Mouse (Mus musculus) kidney, embryonic 15.5 days (tissue): ENCODE results near the gene Zfand6. TPM values are rescaled to one million over a fixed set of nuclear protein-coding genes. Genes with fewer than 3 reads are reported as not detected.

Experiments used
- ATAC-seq: fragments of 200-750 bp; cut with Nextera tagmentation; replicated peaks from 2 replicates; pipeline ENCODE4 v1.8.0; 2017; ENCODE audit warnings: moderate TSS enrichment; ENCODE audit not compliant: low FRiP score
- H3K27ac ChIP-seq: fragments of 300-500 bp; sonication (generic); 2 replicates; pipeline ENCODE4 v1.5.1; 2015; ENCODE audit warnings: mild to moderate bottlenecking, inconsistent platforms
- H3K27me3 ChIP-seq: fragments of 300-500 bp; sonication (generic); 2 replicates; pipeline ENCODE4 v1.6.1; 2015; ENCODE audit warnings: inconsistent platforms
- H3K36me3 ChIP-seq: fragments of 300-500 bp; sonication (generic); 2 replicates; pipeline ENCODE4 v1.6.1; 2015; ENCODE audit warnings: inconsistent platforms
- H3K4me1 ChIP-seq: fragments of 300-500 bp; sonication (generic); 2 replicates; pipeline ENCODE4 v1.6.1; 2015; ENCODE audit warnings: inconsistent platforms
- H3K4me2 ChIP-seq: fragments of 300-500 bp; sonication (generic); 2 replicates; pipeline ENCODE4 v1.6.1; 2015; ENCODE audit warnings: moderate library complexity, mild to moderate bottlenecking, inconsistent platforms
- H3K4me3 ChIP-seq: fragments of 300-500 bp; sonication (generic); replicated peaks from 2 replicates; pipeline ENCODE4 v1.5.1; 2015; ENCODE audit warnings: mild to moderate bottlenecking, inconsistent platforms
- H3K9ac ChIP-seq: fragments of 300-500 bp; sonication (generic); 2 replicates; pipeline ENCODE4 v1.6.1; 2015; ENCODE audit warnings: mild to moderate bottlenecking, inconsistent platforms
- H3K9me3 ChIP-seq: fragments of 300-500 bp; sonication (generic); replicated peaks from 2 replicates; pipeline ENCODE4 v1.6.1; 2016; ENCODE audit warnings: inconsistent platforms
- WGBS: fragments of 180-500 bp; shearing (Covaris S2); methylation state at CpG from one replicate; pipeline ENCODE4 v1.1.7; 2015; ENCODE audit warnings: mixed read lengths; 5-methylcytosine and 5-hydroxymethylcytosine counted together
- polyA plus RNA-seq: library from polyadenylated mRNA; unstranded; fragments of >200 nt; fragmentation: Nextera tagmentation; extraction: Ambion mirVana; gene quantifications from 2 replicates; pipeline ENCODE4 v1.2.1, GENCODE M21; 2015

Gene Zfand6
- 169 and 181 TPM in 2 replicates for polyA plus RNA-seq

GRCm38 (mm10) chr7:84689251-84690100 lies at the start of gene Zfand6:
Gene Zfand6 (minus strand): TSS chr7:84689959.
- Histone ChIP-seq H3K36me3 (no peaks in the 10 kb centered on the region), H3K9me3 (no peaks in the 10 kb centered on the region), H3K4me3 (peak within 1 kb of the TSS; percentile 75), H3K4me1 (peaks cover 18% of the 10 kb centered on the region), H3K9ac (peak within 1 kb of the TSS; percentile 62), H3K4me2 (peak within 1 kb of the TSS; percentile 85), H3K27ac (peak within 1 kb of the TSS; percentile 95), H3K27me3 (no peaks in the 10 kb centered on the region)
- WGBS: under 1% methylated on average over 74 of the region's 87 CpGs
- ATAC-seq: peak; percentile 99

GRCm38 (mm10) chr7:84736803-84737202 lies 47.0 kb upstream of the Zfand6 start:
- H3K27ac ChIP-seq: no peak overlapping the region
- no peaks in the 10 kb centered on the region for H3K36me3 ChIP-seq
- H3K4me1 ChIP-seq: no peaks in the 10 kb centered on the region
- WGBS: 88% methylated on average over 2 of the region's 2 CpGs
- H3K9ac ChIP-seq: no peak overlapping the region
- no peaks in the 10 kb centered on the region for H3K27me3 ChIP-seq
- no peak overlapping the region for H3K4me2 ChIP-seq
- no peak for ATAC-seq
- H3K4me3 ChIP-seq: no peak overlapping the region
- no peaks in the 10 kb centered on the region for H3K9me3 ChIP-seq

- Histone ChIP-seq H3K4me3 (no peak overlapping the region), H3K9ac (no peak overlapping the region), H3K4me2 (no peak overlapping the region), H3K27ac (no peak overlapping the region), H3K9me3 (no peaks in the 10 kb centered on the region), H3K36me3 (no peaks in the 10 kb centered on the region), H3K27me3 (no peaks in the 10 kb centered on the region), H3K4me1 (no peaks in the 10 kb centered on the region)
- 92% methylated on average over 1 of the region's 1 CpGs for WGBS
- no peak for ATAC-seq
These were observed 43.3 kb upstream of the Zfand6 start for GRCm38 (mm10) chr7:84733038-84733437.

GRCm38 (mm10) chr7:84732052-84732451 lies 42.3 kb upstream of the Zfand6 start:
- Histone ChIP-seq H3K4me3 (no peak overlapping the region), H3K9ac (no peak overlapping the region), H3K4me1 (no peaks in the 10 kb centered on the region), H3K9me3 (no peaks in the 10 kb centered on the region), H3K4me2 (no peak overlapping the region), H3K27me3 (no peaks in the 10 kb centered on the region), H3K36me3 (no peaks in the 10 kb centered on the region), H3K27ac (no peak overlapping the region)
- ATAC-seq: no peak
- WGBS: 97% methylated on average over 1 of the region's 1 CpGs

GRCm38 (mm10) chr7:84731076-84731475 lies 41.3 kb upstream of the Zfand6 start:
- no peak for ATAC-seq
- H3K27ac ChIP-seq: no peak overlapping the region
- H3K4me2 ChIP-seq: no peak overlapping the region
- H3K9ac ChIP-seq: no peak overlapping the region
- H3K4me3 ChIP-seq: no peak overlapping the region
- H3K36me3 ChIP-seq: no peaks in the 10 kb centered on the region
- no peaks in the 10 kb centered on the region for H3K9me3 ChIP-seq
- no peaks in the 10 kb centered on the region for H3K27me3 ChIP-seq
- 51% methylated on average over 3 of the region's 3 CpGs for WGBS
- H3K4me1 ChIP-seq: no peaks in the 10 kb centered on the region

- Histone ChIP-seq H3K9ac (no peak overlapping the region), H3K36me3 (no peaks in the 10 kb centered on the region), H3K4me3 (no peak overlapping the region), H3K9me3 (no peaks in the 10 kb centered on the region), H3K4me2 (no peak overlapping the region), H3K4me1 (no peaks in the 10 kb centered on the region), H3K27me3 (no peaks in the 10 kb centered on the region), H3K27ac (no peak overlapping the region)
- ATAC-seq: peak; percentile 94
- 74% methylated on average over 7 of the region's 7 CpGs for WGBS
These were observed 33.2 kb upstream of the Zfand6 start for GRCm38 (mm10) chr7:84722804-84723459.

GRCm38 (mm10) chr7:84710287-84710958 lies 20.7 kb upstream of the Zfand6 start:
- no peak overlapping the region for H3K9ac ChIP-seq
- H3K27ac ChIP-seq: no peak overlapping the region
- H3K4me2 ChIP-seq: no peak overlapping the region
- no peaks in the 10 kb centered on the region for H3K4me1 ChIP-seq
- H3K4me3 ChIP-seq: no peak overlapping the region
- ATAC-seq: no peak
- no peaks in the 10 kb centered on the region for H3K36me3 ChIP-seq
- H3K9me3 ChIP-seq: no peaks in the 10 kb centered on the region
- H3K27me3 ChIP-seq: no peaks in the 10 kb centered on the region

GRCm38 (mm10) chr7:84706877-84707276 lies 17.1 kb upstream of the Zfand6 start:
- Histone ChIP-seq H3K27me3 (no peaks in the 10 kb centered on the region), H3K4me2 (no peak overlapping the region), H3K27ac (no peak overlapping the region), H3K9ac (no peak overlapping the region), H3K4me1 (no peaks in the 10 kb centered on the region), H3K36me3 (no peaks in the 10 kb centered on the region), H3K9me3 (no peaks in the 10 kb centered on the region), H3K4me3 (no peak overlapping the region)
- ATAC-seq: no peak
- WGBS: 85% methylated on average over 3 of the region's 3 CpGs

- 6% methylated on average over 19 of the region's 19 CpGs for WGBS
- Histone ChIP-seq H3K4me1 (peaks cover 18% of the 10 kb centered on the region), H3K4me3 (peak overlapping the region; percentile 75), H3K4me2 (peak overlapping the region; percentile 85), H3K9ac (peak overlapping the region; percentile 42), H3K27me3 (no peaks in the 10 kb centered on the region), H3K36me3 (no peaks in the 10 kb centered on the region), H3K27ac (peak overlapping the region; percentile 29; the same call in 1 of the 2 replicates), H3K9me3 (no peaks in the 10 kb centered on the region)
- ATAC-seq: no peak; the same call in 1 of the 2 replicates
These were observed 346 bp upstream of the Zfand6 start for GRCm38 (mm10) chr7:84690101-84690509.

- Histone ChIP-seq H3K4me1 (peaks cover 18% of the 10 kb centered on the region), H3K9ac (no peak overlapping the region), H3K36me3 (no peaks in the 10 kb centered on the region), H3K27ac (no peak overlapping the region), H3K4me2 (peak overlapping the region; percentile 85; the same call in 1 of the 2 replicates), H3K4me3 (peak overlapping the region; percentile 75; the same call in 1 of the 2 replicates), H3K27me3 (no peaks in the 10 kb centered on the region), H3K9me3 (no peaks in the 10 kb centered on the region)
- 74% methylated on average over 12 of the region's 12 CpGs for WGBS
- no peak for ATAC-seq
These were observed 1.8 kb downstream of the Zfand6 start for GRCm38 (mm10) chr7:84687653-84688580.

GRCm38 (mm10) chr7:84686380-84686779 lies 3.4 kb downstream of the Zfand6 start:
- H3K9ac ChIP-seq: no peak overlapping the region
- peaks cover 18% of the 10 kb centered on the region for H3K4me1 ChIP-seq
- H3K36me3 ChIP-seq: no peaks in the 10 kb centered on the region
- H3K27me3 ChIP-seq: no peaks in the 10 kb centered on the region
- H3K27ac ChIP-seq: no peak overlapping the region
- no peak overlapping the region for H3K4me2 ChIP-seq
- 83% methylated on average over 2 of the region's 2 CpGs for WGBS
- H3K9me3 ChIP-seq: no peaks in the 10 kb centered on the region
- no peak overlapping the region for H3K4me3 ChIP-seq
- ATAC-seq: no peak
